Mouse (Mus musculus) stomach, postnatal 0 days (tissue): ENCODE results near the gene Gpx3.

ENCODE experiments used
- CTCF ChIP-seq: IDR thresholded peaks from 2 replicates; pipeline ENCODE4 v1.5.1; 2016; ENCODE audit warnings: antibody characterized with exemption, low read depth, mild to moderate bottlenecking, moderate library complexity
- EP300 ChIP-seq: optimal IDR thresholded peaks from 2 replicates; pipeline ENCODE3; 2016; ENCODE audit warnings: antibody characterized with exemption

- no peak for TF ChIP-seq EP300
- TF ChIP-seq CTCF, result no peak
Observed at GRCm38 (mm10) chr11:54913841-54914240, 11.6 kb downstream of the Gpx3 start.
